Mouse (Mus musculus) brown adipose tissue, adult 24 weeks (tissue): ENCODE results near the gene Olfr483. TPM values are rescaled to one million over a fixed set of nuclear protein-coding genes. Genes with fewer than 3 reads are reported as not detected.

Experiments
- H3K27ac ChIP-seq: fragments of 200-500 bp; replicated peaks from 2 replicates; pipeline ENCODE4 v1.5.1; 2012; ENCODE audit warnings: low read depth, mild to moderate bottlenecking, low read length
- H3K4me1 ChIP-seq: fragments of 200-500 bp; 2 replicates; pipeline ENCODE4 v1.6.1; 2012; ENCODE audit warnings: low read length, mixed read lengths; ENCODE audit not compliant: control insufficient read depth, insufficient read depth, insufficient read length
- H3K4me3 ChIP-seq: fragments of 200-500 bp; 2 replicates; pipeline ENCODE4 v1.5.1; 2012; ENCODE audit warnings: low read depth, mild to moderate bottlenecking, low read length, moderate library complexity; ENCODE audit not compliant: insufficient read depth
- polyA plus RNA-seq: library from polyadenylated mRNA; stranded (reverse); fragments of >200 nt; gene quantifications from 2 replicates; pipeline ENCODE4 v1.2.4, GENCODE M21; 2012; ENCODE audit not compliant: missing spikeins, insufficient read depth, insufficient read length

Gene Olfr483
- not detected in 2 replicates for polyA plus RNA-seq

GRCm38 (mm10) chr7:108100549-108100948, at the start of gene Olfr483:
TSS of gene Olfr483 (plus strand) at chr7:108100849.
- Histone ChIP-seq H3K4me1 (no peaks in the 10 kb centered on the region), H3K4me3 (no peak within 1 kb of the TSS), H3K27ac (no peak within 1 kb of the TSS)

GRCm38 (mm10) chr7:108067246-108067645, 33.4 kb upstream of the Olfr483 start, which contains the start of gene Olfr480:
TSS of gene Olfr480 (minus strand) at chr7:108067346.
- Histone ChIP-seq H3K27ac (no peak within 1 kb of the TSS), H3K4me1 (no peaks in the 10 kb centered on the region), H3K4me3 (no peak within 1 kb of the TSS)

GRCm38 (mm10) chr7:108079555-108079954, 21.1 kb upstream of the Olfr483 start, which contains the start of gene Olfr481:
TSS of gene Olfr481 (plus strand) at chr7:108079855.
- no peak within 1 kb of the TSS for H3K4me3 ChIP-seq

GRCm38 (mm10) chr7:108097486-108097885, 3.2 kb upstream of the Olfr483 start, which contains the start of gene Olfr482:
TSS of gene Olfr482 (minus strand) at chr7:108097586.
- Histone ChIP-seq H3K4me3 (no peak within 1 kb of the TSS), H3K4me1 (no peaks in the 10 kb centered on the region), H3K27ac (no peak within 1 kb of the TSS)

More at GRCm38 (mm10) chr7:108079555-108079954, 21.1 kb upstream of the Olfr483 start, which contains the start of gene Olfr481:
- no peaks in the 10 kb centered on the region for H3K4me1 ChIP-seq
- no peak within 1 kb of the TSS for H3K27ac ChIP-seq

- no peaks in the 10 kb centered on the region for H3K4me1 ChIP-seq
- no peak overlapping the region for H3K27ac ChIP-seq
- no peak overlapping the region for H3K4me3 ChIP-seq
These were observed 20.0 kb downstream of the Olfr483 start for GRCm38 (mm10) chr7:108120681-108121080.

- no peak overlapping the region for H3K27ac ChIP-seq
- no peaks in the 10 kb centered on the region for H3K4me1 ChIP-seq
- no peak overlapping the region for H3K4me3 ChIP-seq
These were observed 20.8 kb downstream of the Olfr483 start for GRCm38 (mm10) chr7:108121416-108121815.

GRCm38 (mm10) chr7:108127349-108127748, 26.7 kb downstream of the Olfr483 start, which contains the start of gene Olfr484:
TSS of gene Olfr484 (minus strand) at chr7:108127449.
- H3K27ac ChIP-seq: no peak within 1 kb of the TSS

More at GRCm38 (mm10) chr7:108127349-108127748, 26.7 kb downstream of the Olfr483 start, which contains the start of gene Olfr484:
- H3K4me1 ChIP-seq: no peaks in the 10 kb centered on the region
- H3K4me3 ChIP-seq: no peak within 1 kb of the TSS

Other genes with a start within 250 kb of the Olfr483 start
- gene Olfr472, start 202.9 kb upstream of the Olfr483 start, polyA plus RNA-seq: not detected in 2 replicates
- gene Olfr473, start 170.4 kb upstream of the Olfr483 start, polyA plus RNA-seq: not detected in 2 replicates
- gene Olfr474, start 146.2 kb upstream of the Olfr483 start, polyA plus RNA-seq: not detected in 2 replicates
- not detected in 2 replicates for gene Olfr476, start 136.0 kb upstream of the Olfr483 start, polyA plus RNA-seq
- gene Olfr477, start 114.2 kb upstream of the Olfr483 start, polyA plus RNA-seq: not detected in 2 replicates
- not detected in 2 replicates for gene Olfr478, start 66.9 kb upstream of the Olfr483 start, polyA plus RNA-seq
- gene Olfr479, start 50.2 kb upstream of the Olfr483 start, polyA plus RNA-seq: not detected in 2 replicates
- not detected in 2 replicates for gene Olfr480, start 33.5 kb upstream of the Olfr483 start, polyA plus RNA-seq
- not detected in 2 replicates for gene Olfr481, start 21.0 kb upstream of the Olfr483 start, polyA plus RNA-seq
- not detected in 2 replicates for gene Olfr482, start 3.3 kb upstream of the Olfr483 start, polyA plus RNA-seq
- gene Olfr484, start 26.6 kb downstream of the Olfr483 start, polyA plus RNA-seq: not detected in 2 replicates
- gene Olfr485, start 59.0 kb downstream of the Olfr483 start, polyA plus RNA-seq: not detected in 2 replicates
- not detected in 2 replicates for gene Olfr486, start 71.9 kb downstream of the Olfr483 start, polyA plus RNA-seq
- not detected in 2 replicates for gene Olfr487, start 113.8 kb downstream of the Olfr483 start, polyA plus RNA-seq
- not detected in 2 replicates for gene Olfr488, start 157.5 kb downstream of the Olfr483 start, polyA plus RNA-seq
- not detected in 2 replicates for gene Olfr490, start 188.1 kb downstream of the Olfr483 start, polyA plus RNA-seq
- gene Olfr491, start 212.6 kb downstream of the Olfr483 start, polyA plus RNA-seq: not detected in 2 replicates
- gene Olfr492, start 222.8 kb downstream of the Olfr483 start, polyA plus RNA-seq: not detected in 2 replicates
- gene Olfr493, start 246.1 kb downstream of the Olfr483 start, polyA plus RNA-seq: not detected in 2 replicates